Mouse (Mus musculus) lung, embryonic 14.5 days (tissue): ENCODE results near the gene Oaz2. TPM values are rescaled to one million over a fixed set of nuclear protein-coding genes. Genes with fewer than 3 reads are reported as not detected.

ENCODE experiments used
- ATAC-seq: fragments of 200-750 bp; cut with Nextera tagmentation; 2 replicates; pipeline ENCODE4 v1.8.0; 2017; ENCODE audit warnings: mild to moderate bottlenecking, moderate TSS enrichment, moderate library complexity; ENCODE audit not compliant: insufficient read depth
- DNase-seq: peaks from one replicate; pipeline ENCODE4 v3.0.0-alpha.2; 2015
- H3K27ac ChIP-seq: fragments of 300-500 bp; sonication (generic); 2 replicates; pipeline ENCODE4 v1.5.1; 2014; ENCODE audit warnings: low read depth, mild to moderate bottlenecking, moderate library complexity
- H3K27me3 ChIP-seq: fragments of 300-500 bp; sonication (generic); 2 replicates; pipeline ENCODE4 v1.6.1; 2014; ENCODE audit warnings: low read length, control low read depth; ENCODE audit not compliant: insufficient read depth
- H3K36me3 ChIP-seq: fragments of 300-500 bp; sonication (generic); 2 replicates; pipeline ENCODE4 v1.6.1; 2014; ENCODE audit warnings: control low read depth; ENCODE audit not compliant: insufficient read depth
- H3K4me1 ChIP-seq: fragments of 300-500 bp; sonication (generic); 2 replicates; pipeline ENCODE4 v1.6.1; 2014; ENCODE audit warnings: antibody characterized with exemption, control low read depth; ENCODE audit not compliant: insufficient read depth
- H3K4me2 ChIP-seq: fragments of 300-500 bp; sonication (generic); 2 replicates; pipeline ENCODE4 v1.6.1; 2014; ENCODE audit warnings: mild to moderate bottlenecking
- H3K4me3 ChIP-seq: fragments of 300-500 bp; sonication (generic); 2 replicates; pipeline ENCODE4 v1.5.1; 2014; ENCODE audit warnings: low read depth, low read length
- H3K9ac ChIP-seq: fragments of 300-500 bp; sonication (generic); 2 replicates; pipeline ENCODE4 v1.6.1; 2014
- H3K9me3 ChIP-seq: fragments of 300-500 bp; sonication (generic); 2 replicates; pipeline ENCODE4 v1.6.1; 2016; ENCODE audit warnings: low read depth, low read length, control low read depth
- CTCF ChIP-seq: IDR thresholded peaks from 2 replicates; pipeline ENCODE4 v1.5.1; 2016; ENCODE audit warnings: antibody characterized with exemption, low read depth
- WGBS: fragments of 180-500 bp; shearing (Covaris S2); extraction: QIAGEN DNeasy Blood & Tissue Kit; methylation state at CpG from one replicate; pipeline ENCODE4 v1.1.7; 2014; 5-methylcytosine and 5-hydroxymethylcytosine counted together
- polyA plus RNA-seq: library from polyadenylated mRNA; unstranded; fragments of >200 nt; fragmentation: Nextera tagmentation; extraction: Ambion mirVana; gene quantifications from 2 replicates; pipeline ENCODE4 v1.2.1, GENCODE M21; 2014

Gene Oaz2
- 263 and 267 TPM in 2 replicates for polyA plus RNA-seq

DNA sequence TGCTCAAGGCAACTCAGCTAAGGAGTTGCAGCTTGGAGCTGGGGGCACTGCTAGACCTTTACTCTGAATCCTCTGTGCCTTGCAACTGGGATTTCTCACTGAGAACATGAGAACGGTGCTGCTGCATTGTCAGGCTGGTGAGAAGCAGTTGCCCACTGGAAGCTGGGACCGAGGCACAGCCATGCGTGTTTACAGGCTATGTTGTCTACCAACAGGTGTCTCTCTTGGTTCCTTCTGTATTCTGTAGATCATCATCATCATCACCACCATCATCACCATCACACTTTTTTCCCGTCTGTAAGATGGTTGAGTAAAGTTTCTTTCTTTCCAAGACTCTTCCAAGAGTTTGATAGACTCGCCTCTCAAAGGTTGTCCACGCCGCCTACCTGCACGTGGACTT is at the start of gene Oaz2:
TSS of gene Oaz2 (plus strand) at position 301 of the 400 bp plus-strand sequence.
- WGBS = 86% methylated on average over 8 of the region's 8 CpGs

DNA sequence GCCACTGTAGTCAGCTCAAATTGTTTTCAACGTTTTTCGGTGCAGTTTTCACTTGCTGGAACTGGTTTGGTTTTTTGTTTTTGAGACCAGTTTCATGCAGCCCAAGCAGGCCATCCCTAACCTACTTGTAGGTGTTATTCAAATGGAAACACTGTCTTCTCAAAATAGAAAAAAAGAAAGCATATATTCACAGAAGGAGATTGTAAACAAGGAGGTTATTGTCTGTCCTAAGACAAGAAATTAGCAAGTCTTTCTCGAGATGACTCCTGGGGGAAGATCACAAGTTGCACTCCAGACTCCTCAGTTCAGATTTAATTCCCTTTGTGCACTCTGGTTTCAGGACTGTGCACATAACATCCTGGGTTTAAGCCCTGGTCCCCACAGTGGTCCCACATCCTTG is 48.5 kb upstream of the Oaz2 start:
- ATAC-seq = no peak
- Histone ChIP-seq H3K9me3 (no peaks in the 10 kb centered on the region), H3K9ac (no peak overlapping the region), H3K4me2 (no peak overlapping the region), H3K27ac (no peak overlapping the region), H3K4me1 (no peaks in the 10 kb centered on the region), H3K4me3 (no peak overlapping the region), H3K36me3 (no peaks in the 10 kb centered on the region), H3K27me3 (no peaks in the 10 kb centered on the region)
- 59% methylated on average over 3 of the region's 3 CpGs for WGBS
- TF ChIP-seq CTCF = no peak
- DNase-seq = no peak

More for the DNA sequence above, at the start of gene Oaz2:
- no peaks in the 10 kb centered on the region for H3K27me3 ChIP-seq
- no peak within 1 kb of the TSS for H3K9ac ChIP-seq
- H3K4me2 ChIP-seq = no peak within 1 kb of the TSS
- H3K9me3 ChIP-seq = no peaks in the 10 kb centered on the region
- DNase-seq (no peak), ATAC-seq (no peak)
- no peak within 1 kb of the TSS for H3K27ac ChIP-seq
- no peaks in the 10 kb centered on the region for H3K36me3 ChIP-seq
- TF ChIP-seq CTCF = no peak
- no peak within 1 kb of the TSS for H3K4me3 ChIP-seq
- no peaks in the 10 kb centered on the region for H3K4me1 ChIP-seq

DNA sequence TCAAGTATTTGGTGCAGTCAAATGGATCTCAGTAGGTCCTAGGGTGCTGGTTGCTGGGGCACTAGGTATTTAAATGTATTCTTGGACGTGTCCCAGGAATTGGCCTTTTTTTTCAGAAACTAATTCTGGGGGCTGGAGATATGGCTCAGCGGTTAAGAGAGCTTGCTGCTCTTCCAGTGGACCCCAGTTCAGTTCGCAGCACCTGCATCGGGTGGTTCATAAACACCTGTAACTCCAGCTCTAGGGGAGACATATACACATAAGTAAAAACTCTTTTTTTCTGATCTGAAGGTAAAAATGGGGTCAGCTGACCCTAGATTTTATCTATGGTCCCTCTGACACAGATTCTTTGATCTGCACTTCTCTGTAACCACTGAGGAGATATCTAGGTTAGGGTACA is 46.6 kb upstream of the Oaz2 start:
- Histone ChIP-seq H3K9me3 (no peaks in the 10 kb centered on the region), H3K4me1 (no peaks in the 10 kb centered on the region), H3K4me3 (no peak overlapping the region), H3K4me2 (no peak overlapping the region), H3K27ac (no peak overlapping the region), H3K9ac (no peak overlapping the region), H3K27me3 (no peaks in the 10 kb centered on the region), H3K36me3 (no peaks in the 10 kb centered on the region)
- TF ChIP-seq CTCF = no peak
- no peak for DNase-seq
- 85% methylated on average over 4 of the region's 4 CpGs for WGBS
- ATAC-seq = no peak

DNA sequence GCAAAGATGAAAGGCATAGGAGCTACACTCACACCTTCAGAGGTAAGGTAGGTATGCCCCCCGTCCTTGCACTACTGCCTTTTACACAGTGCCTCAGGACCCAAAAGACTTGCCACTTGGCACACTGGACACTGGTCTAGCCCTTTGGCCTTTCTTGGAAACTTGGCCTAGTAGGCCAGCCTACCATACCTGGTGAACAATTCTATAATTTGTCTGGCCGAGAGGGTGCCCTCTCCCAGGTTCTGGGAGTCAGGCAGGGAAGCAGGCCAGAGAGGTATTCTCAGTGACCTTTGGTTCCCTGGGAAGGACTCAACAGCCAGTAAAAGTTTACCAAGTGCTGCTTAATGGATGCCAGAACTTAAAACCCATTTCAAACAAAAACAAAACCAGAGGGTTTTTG is 46.1 kb upstream of the Oaz2 start:
- Histone ChIP-seq H3K36me3 (no peaks in the 10 kb centered on the region), H3K27me3 (no peaks in the 10 kb centered on the region), H3K9me3 (no peaks in the 10 kb centered on the region), H3K4me2 (no peak overlapping the region), H3K4me3 (no peak overlapping the region), H3K4me1 (no peaks in the 10 kb centered on the region), H3K9ac (no peak overlapping the region), H3K27ac (no peak overlapping the region)
- WGBS = 72% methylated on average over 2 of the region's 2 CpGs
- no peak for TF ChIP-seq CTCF
- no peak for ATAC-seq
- no peak for DNase-seq

DNA sequence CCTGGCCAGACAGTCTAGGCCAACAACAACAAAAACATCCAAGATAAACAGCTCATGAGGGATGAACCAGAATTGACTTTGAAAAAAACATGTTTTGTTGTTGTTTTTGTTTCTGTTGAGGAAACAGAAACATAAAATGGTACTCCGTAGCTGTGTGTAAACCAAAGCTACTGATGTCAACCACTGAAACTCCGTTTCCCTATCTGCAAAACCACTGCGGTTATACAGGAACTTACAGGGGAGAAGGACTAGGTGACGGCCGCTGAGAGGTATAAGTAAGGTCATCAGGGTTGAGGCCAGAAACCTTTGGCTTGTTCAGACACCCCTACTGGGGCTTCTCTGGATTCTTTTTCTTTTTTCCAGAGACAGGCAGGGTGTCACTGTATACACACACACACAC is 45.0 kb upstream of the Oaz2 start:
- Histone ChIP-seq H3K4me3 (no peak overlapping the region), H3K9ac (no peak overlapping the region), H3K4me2 (no peak overlapping the region), H3K27ac (no peak overlapping the region), H3K27me3 (peaks cover 1% of the 10 kb centered on the region; the same call in 1 of the 2 replicates), H3K36me3 (no peaks in the 10 kb centered on the region), H3K4me1 (no peaks in the 10 kb centered on the region), H3K9me3 (no peaks in the 10 kb centered on the region)
- WGBS = 80% methylated on average over 5 of the region's 5 CpGs
- TF ChIP-seq CTCF = no peak
- DNase-seq (no peak), ATAC-seq (no peak)

DNA sequence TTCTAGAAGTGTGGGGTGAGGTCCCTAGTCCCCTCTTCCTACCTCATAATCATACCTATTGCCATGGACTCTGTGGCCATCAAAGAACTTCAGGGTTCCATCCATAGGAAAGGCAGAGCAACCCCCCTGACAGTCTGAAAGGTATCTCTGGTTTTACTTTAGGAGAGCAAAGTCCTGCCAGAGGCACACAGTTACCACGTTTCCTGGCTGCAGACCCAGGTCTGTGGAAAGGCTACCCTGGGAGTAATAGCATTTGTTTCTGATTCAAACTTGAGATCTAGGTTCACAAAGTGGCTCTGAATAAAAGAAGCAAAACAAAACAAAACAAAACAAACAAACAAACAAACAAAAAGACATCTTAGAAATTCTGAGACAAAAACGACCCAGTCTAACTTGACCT is 43.5 kb upstream of the Oaz2 start:
- ATAC-seq (no peak), DNase-seq (no peak)
- H3K9ac ChIP-seq = no peak overlapping the region
- no peak overlapping the region for H3K27ac ChIP-seq
- 69% methylated on average over 2 of the region's 2 CpGs for WGBS
- no peaks in the 10 kb centered on the region for H3K9me3 ChIP-seq
- no peak overlapping the region for H3K4me3 ChIP-seq
- H3K4me2 ChIP-seq = no peak overlapping the region
- H3K4me1 ChIP-seq = no peaks in the 10 kb centered on the region
- H3K27me3 ChIP-seq = peaks cover 12% of the 10 kb centered on the region
- no peak for TF ChIP-seq CTCF
- no peaks in the 10 kb centered on the region for H3K36me3 ChIP-seq

DNA sequence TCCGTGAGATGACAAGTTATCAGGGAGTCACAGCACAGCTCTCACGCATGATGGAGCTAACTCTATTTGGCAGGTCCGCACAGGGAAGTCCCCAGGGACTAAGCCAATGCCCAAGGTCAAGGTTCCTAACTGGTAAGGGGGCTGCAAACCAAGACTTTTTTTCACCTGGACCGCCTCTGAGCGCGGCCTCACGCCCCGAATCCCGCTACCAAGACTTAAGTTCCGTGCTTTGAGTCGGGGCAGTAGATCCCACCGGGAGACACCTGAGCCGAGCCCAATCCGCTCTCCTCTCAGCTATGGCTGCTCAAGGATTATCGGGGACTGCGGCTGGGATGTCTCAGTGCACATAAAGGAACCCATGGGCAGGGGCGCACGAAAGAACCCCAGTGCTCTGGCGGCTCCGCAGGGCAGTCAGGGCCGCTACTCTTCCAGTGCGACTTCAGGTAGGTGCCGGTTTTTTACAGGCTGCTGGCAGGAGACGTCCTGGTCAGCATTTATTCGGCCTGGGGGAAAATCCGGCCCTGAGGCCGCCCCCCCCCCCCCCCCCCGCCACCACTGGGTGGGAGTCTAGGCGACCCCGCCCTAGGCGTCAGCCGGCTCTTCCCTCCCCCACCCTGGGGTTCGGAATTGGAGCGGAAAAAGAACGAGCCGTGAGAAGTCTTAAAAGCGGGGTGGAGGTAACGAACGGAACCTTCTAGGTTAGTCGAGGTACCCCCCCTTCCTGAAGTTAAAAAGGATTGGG is 38.6 kb upstream of the Oaz2 start, which contains the start of gene Rbpms2:
TSS of gene Rbpms2 (plus strand) at position 624 of the 742 bp plus-strand sequence.
- ATAC-seq (no peak), DNase-seq (peak; percentile 40)
- Histone ChIP-seq H3K9ac (peak within 1 kb of the TSS; percentile 74), H3K4me3 (peak within 1 kb of the TSS; percentile 77), H3K27ac (peak within 1 kb of the TSS; percentile 67), H3K27me3 (peaks cover 20% of the 10 kb centered on the region), H3K36me3 (no peaks in the 10 kb centered on the region), H3K4me1 (no peaks in the 10 kb centered on the region), H3K9me3 (no peaks in the 10 kb centered on the region), H3K4me2 (peak within 1 kb of the TSS; percentile 96)
- no peak for TF ChIP-seq CTCF
- WGBS = under 1% methylated on average over 39 of the region's 40 CpGs
